Mouse (Mus musculus): Measurements from ENCODE around the gene Sdcbp2.

Sdcbp2 gene

GRCm38 (mm10) chr2:151632982-151633381 lies 60.6 kb downstream of the Sdcbp2 start:
- DNase-seq = no peak

GRCm38 (mm10) chr2:151634903-151635302 lies 62.5 kb downstream of the Sdcbp2 start:
- no peak for DNase-seq

GRCm38 (mm10) chr2:151635362-151636014 lies 63.1 kb downstream of the Sdcbp2 start:
- no peak for DNase-seq

GRCm38 (mm10) chr2:151636015-151636402 lies 63.6 kb downstream of the Sdcbp2 start:
- no peak for DNase-seq

Data from kidney, postnatal 4 days (tissue).